Mouse (Mus musculus) CH12.LX (cell line): Measurements from ENCODE around the gene Msantd1. TPM values are rescaled to one million over a fixed set of nuclear protein-coding genes. Genes with fewer than 3 reads are reported as not detected.

Experiments used
- DNase-seq: peaks from one replicate; pipeline ENCODE4 v3.0.0-alpha.2; 2013; ENCODE audit errors: extremely low read depth
- H3K27ac ChIP-seq: 2 replicates; pipeline ENCODE4 v1.5.1; 2012; ENCODE audit warnings: low read depth, mild to moderate bottlenecking, control low read depth, moderate library complexity; ENCODE audit not compliant: insufficient read depth
- H3K27me3 ChIP-seq: replicated peaks from 2 replicates; pipeline ENCODE3; 2012; ENCODE audit warnings: inconsistent platforms
- H3K36me3 ChIP-seq, 2 experiments: replicated peaks in 1 of 2; 2 replicates each; pipeline versions ENCODE3 to v1.6.1; 2012; ENCODE audit warnings: inconsistent platforms in 1 of 2, low read length in 1 of 2, mild to moderate bottlenecking in 1 of 2, mixed read lengths in 1 of 2, moderate library complexity in 1 of 2; ENCODE audit not compliant: control insufficient read depth in 1 of 2, insufficient read depth in 1 of 2
- H3K4me1 ChIP-seq, 2 experiments: 2 replicates each; pipeline ENCODE4 v1.6.1; 2012; ENCODE audit warnings: inconsistent platforms in 1 of 2, moderate library complexity in 1 of 2; ENCODE audit not compliant: insufficient read depth in 2 of 2, control insufficient read depth in 1 of 2
- H3K4me2 ChIP-seq: 2 replicates; pipeline ENCODE4 v1.6.1; 2012; ENCODE audit warnings: low read depth, mild to moderate bottlenecking, control low read depth; ENCODE audit not compliant: poor library complexity, insufficient read depth, severe bottlenecking
- H3K4me3 ChIP-seq, 3 experiments: fragments of 150-350 bp in 1 of 3; sonication (generic) in 1 of 3; replicated peaks in 1 of 3; 2 replicates each; pipeline versions ENCODE3 to v1.5.1; 2011 to 2012; ENCODE audit warnings: low read depth in 2 of 3, low read length in 2 of 3, mild to moderate bottlenecking in 2 of 3, moderate library complexity in 2 of 3, control low read depth in 1 of 3, improper control_type of control experiment in 1 of 3, inconsistent platforms in 1 of 3, mixed read lengths in 1 of 3; ENCODE audit not compliant: poor library complexity in 1 of 3
- H3K79me2 ChIP-seq: replicated peaks from 2 replicates; pipeline ENCODE4 v1.6.1; 2012; ENCODE audit warnings: mild to moderate bottlenecking, moderate library complexity; ENCODE audit not compliant: control insufficient read depth, poor library complexity, insufficient read depth, severe bottlenecking; ENCODE audit errors: extremely low read depth
- H3K9ac ChIP-seq: 2 replicates; pipeline ENCODE4 v1.6.1; 2012; ENCODE audit warnings: low read depth, mild to moderate bottlenecking, control low read depth, moderate library complexity; ENCODE audit not compliant: insufficient read depth
- H3K9me3 ChIP-seq: replicated peaks from 2 replicates; pipeline ENCODE3; 2012; ENCODE audit warnings: low read length, inconsistent platforms, mixed read lengths
- BHLHE40 ChIP-seq: IDR thresholded peaks from 2 replicates; pipeline ENCODE4 v1.6.1; 2011; ENCODE audit warnings: mild to moderate bottlenecking, low read depth, low read length, improper control_type of control experiment
- CHD1 ChIP-seq: IDR thresholded peaks from 2 replicates; pipeline ENCODE4 v1.6.1; 2012; ENCODE audit warnings: low read depth, low read length, improper control_type of control experiment, inconsistent platforms
- CHD2 ChIP-seq: IDR thresholded peaks from 2 replicates; pipeline ENCODE4 v1.6.1; 2011; ENCODE audit warnings: low read length, improper control_type of control experiment
- CTCF ChIP-seq, 2 experiments: IDR thresholded peaks in 1 of 2; conservative IDR thresholded peaks in 1 of 2; 2 replicates each; pipeline ENCODE4 v1.5.1; 2011 to 2012; ENCODE audit warnings: low read depth in 2 of 2, low read length in 2 of 2, improper control_type of control experiment in 1 of 2, inconsistent platforms in 1 of 2, mild to moderate bottlenecking in 1 of 2, moderate library complexity in 1 of 2
- E2F4 ChIP-seq: IDR thresholded peaks from 2 replicates; pipeline ENCODE4 v1.6.1; 2011; ENCODE audit warnings: low read depth, low read length, improper control_type of control experiment; ENCODE audit not compliant: insufficient replicate concordance
- ELF1 ChIP-seq: IDR thresholded peaks from 2 replicates; pipeline ENCODE4 v1.6.1; 2014; ENCODE audit warnings: low read depth, mild to moderate bottlenecking, inconsistent platforms, low read length, improper control_type of control experiment
- EP300 ChIP-seq: IDR thresholded peaks from 2 replicates; pipeline ENCODE4 v1.6.1; 2011; ENCODE audit warnings: low read length, improper control_type of control experiment
- ETS1 ChIP-seq: conservative IDR thresholded peaks from 2 replicates; pipeline ENCODE4 v1.6.1; 2012; ENCODE audit warnings: low read depth, mild to moderate bottlenecking, inconsistent platforms, low read length, improper control_type of control experiment, moderate library complexity
- GABPA ChIP-seq: IDR thresholded peaks from 2 replicates; pipeline ENCODE4 v1.6.1; 2012; ENCODE audit warnings: low read depth, low read length, improper control_type of control experiment, inconsistent platforms; ENCODE audit not compliant: insufficient replicate concordance
- HCFC1 ChIP-seq: IDR thresholded peaks from 2 replicates; pipeline ENCODE4 v1.6.1; 2012; ENCODE audit warnings: low read depth, mild to moderate bottlenecking, inconsistent platforms, low read length, improper control_type of control experiment
- JUN ChIP-seq: IDR thresholded peaks from 2 replicates; pipeline ENCODE4 v1.6.1; 2011; ENCODE audit warnings: low read depth, mild to moderate bottlenecking, low read length, improper control_type of control experiment, moderate library complexity; ENCODE audit not compliant: insufficient read depth
- MAX ChIP-seq: IDR thresholded peaks from 2 replicates; pipeline ENCODE4 v1.6.1; 2011; ENCODE audit warnings: low read length, improper control_type of control experiment
- MEF2A ChIP-seq: IDR thresholded peaks from 2 replicates; pipeline ENCODE4 v1.6.1; 2014; ENCODE audit warnings: low read depth, mild to moderate bottlenecking, inconsistent platforms, low read length, improper control_type of control experiment, borderline replicate concordance
- NELFE ChIP-seq: IDR thresholded peaks from 2 replicates; pipeline ENCODE4 v1.6.1; 2011; ENCODE audit warnings: low read depth, low read length, improper control_type of control experiment
- NRF1 ChIP-seq: IDR thresholded peaks from 2 replicates; pipeline ENCODE4 v1.6.1; 2014; ENCODE audit warnings: low read depth, mild to moderate bottlenecking, inconsistent platforms, low read length, improper control_type of control experiment, moderate library complexity
- PAX5 ChIP-seq: IDR thresholded peaks from 2 replicates; pipeline ENCODE4 v1.6.1; 2012; ENCODE audit warnings: low read length, inconsistent platforms, mixed read lengths
- RAD21 ChIP-seq: IDR thresholded peaks from 2 replicates; pipeline ENCODE4 v1.6.1; 2011; ENCODE audit warnings: low read depth, mild to moderate bottlenecking, low read length, improper control_type of control experiment, moderate library complexity
- RCOR1 ChIP-seq: conservative IDR thresholded peaks from 2 replicates; pipeline ENCODE4 v1.6.1; 2012; ENCODE audit warnings: low read depth, mild to moderate bottlenecking, inconsistent platforms, low read length, improper control_type of control experiment
- SIN3A ChIP-seq: IDR thresholded peaks from 2 replicates; pipeline ENCODE4 v1.6.1; 2012; ENCODE audit warnings: low read length, improper control_type of control experiment, inconsistent platforms
- SMC3 ChIP-seq: IDR thresholded peaks from 2 replicates; pipeline ENCODE4 v1.6.1; 2011; ENCODE audit warnings: low read depth, low read length, improper control_type of control experiment
- UBTF ChIP-seq: IDR thresholded peaks from 2 replicates; pipeline ENCODE4 v1.6.1; 2012; ENCODE audit warnings: low read depth, mild to moderate bottlenecking, inconsistent platforms, low read length, improper control_type of control experiment, moderate library complexity
- USF1 ChIP-seq: IDR thresholded peaks from 2 replicates; pipeline ENCODE4 v1.6.1; 2014; ENCODE audit warnings: low read depth, mild to moderate bottlenecking, inconsistent platforms, low read length, improper control_type of control experiment
- USF2 ChIP-seq: conservative IDR thresholded peaks from 2 replicates; pipeline ENCODE4 v1.6.1; 2011; ENCODE audit warnings: low read depth, low read length, improper control_type of control experiment
- ZKSCAN1 ChIP-seq: IDR thresholded peaks from 2 replicates; pipeline ENCODE4 v1.6.1; 2012; ENCODE audit warnings: low read depth, inconsistent platforms, low read length, improper control_type of control experiment, borderline replicate concordance
- ZMIZ1 ChIP-seq: IDR thresholded peaks from 2 replicates; pipeline ENCODE4 v1.6.1; 2012; ENCODE audit warnings: low read depth, mild to moderate bottlenecking, inconsistent platforms, low read length, improper control_type of control experiment
- ZNF384 ChIP-seq: IDR thresholded peaks from 2 replicates; pipeline ENCODE4 v1.6.1; 2012; ENCODE audit warnings: low read depth, low read length, improper control_type of control experiment, inconsistent platforms
- dilution Hi-C: fragments of 300-500 bp; cut with MboI; formaldehyde crosslinking; loops from 2 replicates; pipeline ENCODE4 v1.14.3; 2020; ENCODE audit warnings: low sequenced_read_pairs; ENCODE audit not compliant: extremely low pct_unique_long_range_greater_than_20kb, extremely low pct_ligation_motif_present
- in situ Hi-C: fragments of 300-500 bp; cut with MboI; formaldehyde crosslinking; loops from 3 replicates; pipeline ENCODE4 v1.14.3; 2019; ENCODE audit warnings: low sequenced_read_pairs, low pct_ligation_motif_present, low pct_unique_long_range_greater_than_20kb, mixed read lengths
- polyA plus RNA-seq: library from polyadenylated mRNA; unstranded; fragments of >175 nt; gene quantifications from 2 replicates; pipeline ENCODE4 v1.2.1, GENCODE M21; 2012; ENCODE audit warnings: low read depth; ENCODE audit not compliant: insufficient read length
- total RNA-seq, 2 experiments: library from RNA; depleted of rRNA; stranded (reverse); fragments of 300-350 nt in 1 of 2; fragments of >200 nt in 1 of 2; gene quantifications; 2 replicates each; pipeline ENCODE4 v1.2.3; 2012 to 2014

The Msantd1 gene
- total and polyA plus RNA-seq, 3 experiments: 0.36 to 1.1 (median 0.38) TPM

GRCm38 (mm10) chr5:34902811-34903385 lies 4.9 kb upstream of the Msantd1 start:
- no peaks in the 10 kb centered on the region for H3K9me3 ChIP-seq
- TF ChIP-seq ETS1: no peak
- TF ChIP-seq CTCF (conservative IDR thresholded peaks at IDR 0.05 in 1 of 2, IDR thresholded peaks at IDR 0.05 in 1 of 2; ENCODE audit: low read depth in 2 of 2, low read length in 2 of 2): no peak
- TF ChIP-seq CHD2: no peak
- TF ChIP-seq CHD1: no peak
- no peak for TF ChIP-seq RCOR1
- no peak for TF ChIP-seq GABPA
- TF ChIP-seq NELFE: no peak
- no peak for TF ChIP-seq MEF2A
- no peak for TF ChIP-seq E2F4
- no peak for TF ChIP-seq HCFC1
- no peak for TF ChIP-seq PAX5
- TF ChIP-seq, all 38 proteins: peak for 0
- DNase-seq: no peak
- Histone ChIP-seq H3K4me1 (no peaks in the 10 kb centered on the region), H3K27ac (no peak overlapping the region), H3K36me3 (peaks cover 82 to 96% of the 10 kb centered on the region in 2 experiments), H3K9ac (no peak overlapping the region), H3K79me2 (no peaks in the 10 kb centered on the region), H3K4me3 (no peak overlapping the region), H3K27me3 (no peaks in the 10 kb centered on the region), H3K4me2 (no peak overlapping the region)
- in situ Hi-C loops (no loop called here), dilution Hi-C loops (no loop called here)

GRCm38 (mm10) chr5:34904412-34904811 lies 3.4 kb upstream of the Msantd1 start:
- Histone ChIP-seq H3K27ac (no peak overlapping the region), H3K27me3 (no peaks in the 10 kb centered on the region), H3K4me3 (no peak overlapping the region), H3K36me3 (peaks cover 81 to 97% of the 10 kb centered on the region in 2 experiments), H3K4me2 (no peak overlapping the region), H3K9me3 (no peaks in the 10 kb centered on the region), H3K9ac (no peak overlapping the region), H3K79me2 (no peaks in the 10 kb centered on the region), H3K4me1 (peaks cover 0 to 5% of the 10 kb centered on the region in 2 experiments; a peak in 1 of 4 replicates)
- DNase-seq: no peak
- no peak for TF ChIP-seq SMC3
- no peak for TF ChIP-seq ZMIZ1
- no peak for TF ChIP-seq CTCF (conservative IDR thresholded peaks at IDR 0.05 in 1 of 2, IDR thresholded peaks at IDR 0.05 in 1 of 2; ENCODE audit: low read depth in 2 of 2, low read length in 2 of 2)
- no peak for TF ChIP-seq BHLHE40
- TF ChIP-seq SIN3A: no peak
- TF ChIP-seq CHD2: no peak
- TF ChIP-seq MAX: no peak
- TF ChIP-seq HCFC1: no peak
- no peak for TF ChIP-seq NRF1
- no peak for TF ChIP-seq ELF1
- TF ChIP-seq RAD21: no peak
- TF ChIP-seq ZNF384: no peak
- TF ChIP-seq EP300: no peak
- no peak for TF ChIP-seq USF1
- TF ChIP-seq ZKSCAN1: no peak
- TF ChIP-seq NELFE: no peak
- TF ChIP-seq UBTF: no peak
- no peak for TF ChIP-seq JUN
- no peak for TF ChIP-seq USF2
- dilution Hi-C loops: no loop called here
- in situ Hi-C loops: no loop called here
